Mouse (Mus musculus) yolk sac, embryonic 10.5 days (tissue): ENCODE measurements around the gene 4933411K16Rik.

Experiments used
- DNase-seq: peaks from one replicate; pipeline ENCODE4 v3.0.0-alpha.2; 2017; ENCODE audit warnings: low spot score

The 4933411K16Rik gene

GRCm38 (mm10) chr19:42051948-42052347, at the start of gene 4933411K16Rik:
Gene 4933411K16Rik, plus strand, starts transcription at chr19:42052248.
- DNase-seq = no peak

GRCm38 (mm10) chr19:42004258-42004657, 47.8 kb upstream of the 4933411K16Rik start:
- DNase-seq = no peak

- DNase-seq = no peak
Measured at GRCm38 (mm10) chr19:42005616-42006015, 46.4 kb upstream of the 4933411K16Rik start.

GRCm38 (mm10) chr19:42006568-42006967, 45.5 kb upstream of the 4933411K16Rik start:
- DNase-seq = no peak

GRCm38 (mm10) chr19:42008586-42008985, 43.5 kb upstream of the 4933411K16Rik start:
- no peak for DNase-seq

- DNase-seq = no peak
Measured at GRCm38 (mm10) chr19:42009067-42009466, 43.0 kb upstream of the 4933411K16Rik start.

DNA sequence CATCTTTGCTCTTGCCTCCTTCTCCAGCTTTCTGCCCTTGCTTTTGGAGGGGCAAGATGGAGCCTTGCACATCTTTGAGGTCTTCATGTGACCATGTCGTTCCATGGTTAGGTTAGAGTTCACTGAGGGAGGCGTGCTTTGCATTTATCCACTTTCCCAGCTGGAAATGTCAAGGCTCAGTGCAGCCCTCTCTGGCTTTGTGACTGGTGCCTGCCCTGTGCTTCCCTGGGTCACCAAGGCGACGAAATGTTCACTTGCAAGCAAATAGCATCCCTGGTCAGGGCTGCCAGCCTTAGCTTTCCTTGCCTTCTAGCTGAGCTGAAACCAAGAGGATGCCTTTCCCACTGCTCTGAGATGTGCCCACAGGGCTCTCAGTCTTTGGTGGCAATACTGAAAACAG, 41.6 kb upstream of the 4933411K16Rik start:
- no peak for DNase-seq

DNA sequence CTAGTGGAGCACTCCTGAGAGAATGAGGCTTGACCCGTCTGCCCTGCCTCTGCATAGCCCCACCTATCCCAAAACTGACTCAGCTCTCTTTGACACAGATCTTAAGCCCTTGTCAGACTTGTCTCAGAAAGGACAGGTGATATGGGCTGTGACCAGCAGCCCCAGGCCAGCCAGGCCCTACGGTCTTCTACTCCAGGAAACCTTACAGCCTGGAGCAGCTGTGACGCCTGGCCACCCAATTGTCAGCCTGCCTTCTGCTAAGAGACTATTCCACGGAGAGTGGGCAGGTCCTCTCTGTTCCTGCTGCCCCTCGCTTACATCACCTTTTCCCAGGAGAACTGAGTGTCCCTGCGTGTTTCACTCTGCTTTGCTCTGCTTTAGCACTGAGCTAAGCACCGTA, 40.9 kb upstream of the 4933411K16Rik start:
- DNase-seq = no peak

GRCm38 (mm10) chr19:42014231-42014825, 37.7 kb upstream of the 4933411K16Rik start:
- DNase-seq = no peak

DNA sequence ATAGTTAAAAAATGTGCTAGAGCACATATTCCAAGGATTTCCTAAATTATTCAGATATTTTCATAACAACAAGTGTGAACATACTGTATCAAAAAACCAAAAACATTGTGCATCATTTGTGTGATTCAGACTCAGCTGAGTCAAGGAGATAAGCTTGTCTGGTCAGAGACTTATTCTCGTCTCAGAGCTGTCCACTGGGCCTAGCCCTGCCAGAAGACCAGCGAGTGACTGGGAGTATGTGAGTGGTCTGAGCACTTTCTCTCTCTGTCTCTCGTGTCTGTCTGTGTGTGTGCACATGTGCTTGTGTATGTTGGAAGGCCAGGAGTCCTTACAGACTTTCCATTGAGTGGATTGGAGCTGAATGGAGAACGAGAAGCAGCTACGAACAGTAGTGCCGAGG, 37.0 kb upstream of the 4933411K16Rik start:
- no peak for DNase-seq

GRCm38 (mm10) chr19:42016251-42016650, 35.8 kb upstream of the 4933411K16Rik start:
- DNase-seq = no peak

- no peak for DNase-seq
Measured at GRCm38 (mm10) chr19:42016840-42017239, 35.2 kb upstream of the 4933411K16Rik start.

GRCm38 (mm10) chr19:42017399-42018247, 34.4 kb upstream of the 4933411K16Rik start:
- no peak for DNase-seq

DNA sequence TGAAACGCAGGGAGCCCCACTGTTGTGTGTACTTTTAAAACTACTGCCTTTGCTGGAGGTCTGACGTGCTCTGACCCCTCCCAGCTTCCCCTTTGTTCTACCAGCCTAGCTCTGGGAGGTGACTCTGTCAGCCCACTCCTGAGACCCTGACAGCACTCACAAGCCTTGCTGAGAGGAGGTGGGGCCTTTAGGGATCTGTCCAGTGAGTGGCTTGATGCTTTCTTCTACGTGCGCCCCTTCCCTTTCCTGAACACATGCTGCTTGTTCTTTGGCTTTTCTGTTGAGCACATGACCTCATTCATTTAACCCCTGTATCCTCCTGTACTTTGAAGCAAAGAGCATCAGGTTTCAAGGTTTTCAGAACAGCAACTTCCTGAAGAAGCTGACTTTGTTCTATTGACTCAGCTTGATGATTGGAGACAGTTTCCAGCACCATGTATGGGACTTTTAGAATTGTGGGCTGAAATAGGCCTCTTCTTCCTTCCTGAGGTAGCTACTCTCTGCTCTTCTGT, 33.0 kb upstream of the 4933411K16Rik start:
- DNase-seq = no peak

DNA sequence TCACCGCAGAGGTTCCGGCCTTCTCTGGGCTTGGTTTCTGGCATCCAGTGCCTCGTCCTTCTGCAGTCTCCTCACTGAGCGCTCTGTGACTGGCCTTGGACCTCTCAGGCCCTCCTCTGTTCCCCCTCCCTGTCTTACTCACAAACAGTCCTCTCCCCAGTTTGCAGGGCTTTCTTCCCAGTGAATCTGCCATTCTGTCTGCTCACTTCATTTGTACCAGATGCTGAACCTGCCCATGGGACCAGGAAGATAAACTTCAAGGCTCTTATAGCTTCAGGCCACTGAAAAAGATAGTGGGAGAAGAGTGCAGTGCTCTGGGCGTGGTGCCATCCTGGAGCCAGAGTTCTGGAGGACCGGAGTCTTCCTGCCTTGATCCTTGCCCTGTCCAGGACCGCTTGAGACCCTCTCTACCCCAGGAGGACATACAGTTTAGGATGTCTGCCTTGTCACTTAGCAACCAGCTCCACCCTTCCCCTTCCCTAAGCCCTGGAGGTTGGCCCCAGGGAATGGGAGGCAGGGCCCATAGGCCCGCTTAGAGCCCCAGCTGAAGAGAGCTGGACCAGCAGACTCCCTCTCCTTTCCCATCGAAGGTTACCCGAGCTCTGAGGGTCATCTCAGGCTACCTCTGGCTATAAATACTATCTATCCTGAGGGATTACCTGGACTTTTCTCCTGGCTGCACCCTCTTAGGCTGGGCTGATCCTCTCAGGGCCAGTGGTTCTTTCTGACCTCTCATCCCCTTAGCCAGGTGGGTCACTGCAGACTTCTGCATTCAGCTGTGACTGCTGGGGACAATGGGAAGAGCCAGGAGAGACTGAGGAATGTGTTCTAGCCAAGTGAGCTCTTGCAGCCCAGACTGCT, 30.1 kb upstream of the 4933411K16Rik start:
- no peak for DNase-seq

- no peak for DNase-seq
Measured at GRCm38 (mm10) chr19:42022542-42022848, 29.6 kb upstream of the 4933411K16Rik start.

- DNase-seq = peak; percentile 56
Measured at GRCm38 (mm10) chr19:42026158-42026557, 25.9 kb upstream of the 4933411K16Rik start.

GRCm38 (mm10) chr19:42031112-42031511, 20.9 kb upstream of the 4933411K16Rik start:
- DNase-seq = no peak

- DNase-seq = no peak
Measured at GRCm38 (mm10) chr19:42033611-42034010, 18.4 kb upstream of the 4933411K16Rik start.

GRCm38 (mm10) chr19:42034146-42034775, 17.8 kb upstream of the 4933411K16Rik start:
- DNase-seq = no peak

- DNase-seq = no peak
Measured at GRCm38 (mm10) chr19:42034881-42035455, 17.1 kb upstream of the 4933411K16Rik start.
